Mouse (Mus musculus) kidney, embryonic 14.5 days (tissue): Measurements from ENCODE around the gene Il9r. TPM values are rescaled to one million over a fixed set of nuclear protein-coding genes. Genes with fewer than 3 reads are reported as not detected.

Experiments used
- ATAC-seq: fragments of 200-750 bp; cut with Nextera tagmentation; 2 replicates; pipeline ENCODE4 v1.8.0; 2017; ENCODE audit warnings: moderate number of reproducible peaks, mild to moderate bottlenecking, moderate TSS enrichment, moderate library complexity; ENCODE audit not compliant: low FRiP score, low TSS enrichment
- H3K27ac ChIP-seq: fragments of 300-500 bp; sonication (generic); 2 replicates; pipeline ENCODE4 v1.5.1; 2014; ENCODE audit warnings: low read depth, mild to moderate bottlenecking, low read length, moderate library complexity, mixed read lengths
- H3K27me3 ChIP-seq: fragments of 300-500 bp; sonication (generic); 2 replicates; pipeline ENCODE4 v1.6.1; 2014; ENCODE audit warnings: mild to moderate bottlenecking, low read length; ENCODE audit not compliant: control insufficient read depth, insufficient read depth
- H3K36me3 ChIP-seq: fragments of 300-500 bp; sonication (generic); 2 replicates; pipeline ENCODE4 v1.6.1; 2014; ENCODE audit warnings: low read length, mixed read lengths; ENCODE audit not compliant: control insufficient read depth, insufficient read depth
- H3K4me1 ChIP-seq: fragments of 300-500 bp; sonication (generic); 2 replicates; pipeline ENCODE4 v1.6.1; 2014; ENCODE audit warnings: low read length, mixed read lengths; ENCODE audit not compliant: control insufficient read depth, insufficient read depth
- H3K4me2 ChIP-seq: fragments of 300-500 bp; sonication (generic); replicated peaks from 2 replicates; pipeline ENCODE4 v1.6.1; 2014; ENCODE audit warnings: low read depth, mild to moderate bottlenecking, low read length
- H3K4me3 ChIP-seq: fragments of 300-500 bp; sonication (generic); 2 replicates; pipeline ENCODE4 v1.5.1; 2014; ENCODE audit warnings: mild to moderate bottlenecking, low read length
- H3K9ac ChIP-seq: fragments of 300-500 bp; sonication (generic); 2 replicates; pipeline ENCODE4 v1.6.1; 2014; ENCODE audit warnings: low read depth, mild to moderate bottlenecking, low read length, moderate library complexity
- H3K9me3 ChIP-seq: fragments of 300-500 bp; sonication (generic); 2 replicates; pipeline ENCODE4 v1.6.1; 2016; ENCODE audit warnings: low read length; ENCODE audit not compliant: control insufficient read depth
- WGBS: fragments of 180-500 bp; shearing (Covaris S2); extraction: QIAGEN DNeasy Blood & Tissue Kit; methylation state at CpG from one replicate; pipeline ENCODE4 v1.1.7; 2014; 5-methylcytosine and 5-hydroxymethylcytosine counted together
- polyA plus RNA-seq: library from polyadenylated mRNA; unstranded; fragments of >200 nt; fragmentation: Nextera tagmentation; extraction: Ambion mirVana; gene quantifications from 2 replicates; pipeline ENCODE4 v1.2.1, GENCODE M21; 2014

Il9r gene
- polyA plus RNA-seq, 1 experiment from 2014 or later, result not detected

DNA sequence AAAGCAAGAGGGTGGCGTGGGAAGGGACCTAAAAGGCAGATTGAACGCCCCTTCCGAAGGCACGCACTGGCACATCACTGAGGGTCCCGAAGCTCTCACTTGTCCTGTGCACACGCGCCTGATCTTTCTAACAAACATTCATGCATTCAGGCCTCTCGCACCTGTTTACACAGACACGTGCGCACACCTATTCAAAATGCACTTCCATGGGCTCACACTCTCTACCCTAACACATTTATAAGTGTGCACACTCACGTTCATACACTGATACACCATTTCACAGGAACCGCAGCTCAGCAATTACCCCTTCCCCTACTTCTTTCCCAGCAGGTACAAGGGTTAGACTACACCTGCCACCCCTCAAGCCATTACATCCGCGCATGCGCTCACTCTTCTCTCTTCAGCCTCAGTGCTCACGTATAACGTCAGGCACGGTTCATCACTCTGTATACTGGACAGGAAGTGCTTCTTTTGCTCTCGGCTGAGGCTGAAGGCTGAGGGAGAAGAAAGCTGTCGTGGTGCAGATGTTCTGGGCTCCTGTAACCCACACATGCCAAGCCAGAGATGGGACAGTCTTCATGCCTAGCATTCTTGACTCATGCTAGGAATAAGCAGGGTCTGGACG lies 22.6 kb upstream of the Il9r start:
- Histone ChIP-seq H3K9ac (peak overlapping the region; percentile 95; the same call in 1 of the 2 replicates), H3K4me2 (peak overlapping the region; percentile 93), H3K9me3 (no peaks in the 10 kb centered on the region), H3K27me3 (no peaks in the 10 kb centered on the region), H3K4me1 (peaks cover 52% of the 10 kb centered on the region), H3K36me3 (no peaks in the 10 kb centered on the region), H3K4me3 (peak overlapping the region; percentile 94), H3K27ac (peak overlapping the region; percentile 94; the same call in 1 of the 2 replicates)
- 8% methylated on average over 21 of the region's 21 CpGs for WGBS
- ATAC-seq, result no peak

DNA sequence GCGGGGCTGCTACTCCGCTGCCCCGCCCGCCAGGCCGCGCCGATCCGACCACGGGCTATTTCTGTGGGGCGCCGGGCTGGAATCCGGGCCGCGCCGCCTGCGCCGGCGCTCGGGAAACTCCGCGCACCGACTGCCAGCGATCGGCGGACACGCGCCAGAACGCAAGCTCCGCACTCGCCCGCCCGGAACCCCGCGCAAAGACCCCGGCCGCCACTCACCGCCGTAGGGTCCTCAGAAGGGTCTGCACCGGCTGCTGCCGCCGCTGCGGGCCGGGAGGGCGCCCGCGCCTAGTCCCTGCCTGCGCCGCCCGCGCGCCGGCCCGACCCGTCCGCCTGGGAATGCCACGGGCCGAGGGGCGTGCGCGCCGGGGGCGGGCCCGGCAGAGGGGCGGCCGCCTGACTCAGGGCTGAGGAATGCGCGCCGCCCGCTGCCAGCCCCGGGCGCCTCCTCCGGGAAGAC lies 21.9 kb upstream of the Il9r start, which contains the start of gene Rhbdf1:
TSS of gene Rhbdf1 (minus strand) at position 350 of the 459 bp plus-strand sequence.
- Histone ChIP-seq H3K36me3 (no peaks in the 10 kb centered on the region), H3K27me3 (no peaks in the 10 kb centered on the region), H3K4me1 (peaks cover 46% of the 10 kb centered on the region), H3K9me3 (no peaks in the 10 kb centered on the region), H3K4me2 (peak within 1 kb of the TSS; percentile 93), H3K4me3 (peak within 1 kb of the TSS; percentile 94), H3K9ac (peak within 1 kb of the TSS; percentile 95), H3K27ac (peak within 1 kb of the TSS; percentile 94)
- peak; percentile 50 for ATAC-seq
- WGBS, result under 1% methylated on average over 51 of the region's 72 CpGs

DNA sequence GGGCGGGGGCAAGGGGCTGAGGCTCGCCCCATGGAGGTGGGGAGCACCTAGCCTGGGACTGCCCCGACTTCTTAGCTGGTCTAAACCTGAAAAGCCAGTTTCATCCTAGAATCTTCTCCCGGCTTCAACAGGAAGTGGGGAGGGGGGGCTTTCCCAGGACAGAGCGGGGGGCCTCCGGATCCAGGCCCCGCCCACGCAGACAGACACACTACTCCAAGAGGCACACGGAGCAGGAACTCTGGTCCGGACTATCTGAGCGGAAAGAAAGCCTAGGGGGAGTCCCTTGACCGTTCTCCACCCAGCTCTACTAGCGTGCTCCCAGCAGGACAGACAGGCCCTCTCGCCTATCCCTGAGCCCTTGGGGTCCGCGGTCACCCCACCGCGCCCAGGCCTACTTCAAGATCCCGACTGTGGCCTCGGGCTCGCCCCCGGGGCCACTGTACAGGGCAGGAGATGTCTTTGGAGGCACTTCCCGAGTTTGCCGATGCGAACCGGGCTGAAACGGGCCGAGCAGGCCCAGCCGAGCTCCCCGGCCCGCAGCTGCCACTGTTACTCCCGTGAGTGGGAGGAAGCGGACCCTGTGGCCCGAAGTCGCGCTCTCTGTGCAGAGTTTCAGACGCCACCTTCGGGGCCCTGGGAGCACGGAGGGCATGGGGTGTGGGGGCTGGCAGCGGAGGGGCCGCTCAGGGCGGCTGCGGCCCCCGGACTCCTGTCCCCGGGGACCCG lies 21.3 kb upstream of the Il9r start:
- peak; percentile 74 for ATAC-seq
- H3K4me3 ChIP-seq, result peak overlapping the region; percentile 94
- H3K36me3 ChIP-seq, result no peaks in the 10 kb centered on the region
- H3K4me1 ChIP-seq, result peaks cover 45% of the 10 kb centered on the region
- H3K9ac ChIP-seq, result peak overlapping the region; percentile 95
- H3K4me2 ChIP-seq, result peak overlapping the region; percentile 93
- WGBS, result 1% methylated on average over 46 of the region's 46 CpGs
- H3K27ac ChIP-seq, result peak overlapping the region; percentile 94
- no peaks in the 10 kb centered on the region for H3K27me3 ChIP-seq
- no peaks in the 10 kb centered on the region for H3K9me3 ChIP-seq

DNA sequence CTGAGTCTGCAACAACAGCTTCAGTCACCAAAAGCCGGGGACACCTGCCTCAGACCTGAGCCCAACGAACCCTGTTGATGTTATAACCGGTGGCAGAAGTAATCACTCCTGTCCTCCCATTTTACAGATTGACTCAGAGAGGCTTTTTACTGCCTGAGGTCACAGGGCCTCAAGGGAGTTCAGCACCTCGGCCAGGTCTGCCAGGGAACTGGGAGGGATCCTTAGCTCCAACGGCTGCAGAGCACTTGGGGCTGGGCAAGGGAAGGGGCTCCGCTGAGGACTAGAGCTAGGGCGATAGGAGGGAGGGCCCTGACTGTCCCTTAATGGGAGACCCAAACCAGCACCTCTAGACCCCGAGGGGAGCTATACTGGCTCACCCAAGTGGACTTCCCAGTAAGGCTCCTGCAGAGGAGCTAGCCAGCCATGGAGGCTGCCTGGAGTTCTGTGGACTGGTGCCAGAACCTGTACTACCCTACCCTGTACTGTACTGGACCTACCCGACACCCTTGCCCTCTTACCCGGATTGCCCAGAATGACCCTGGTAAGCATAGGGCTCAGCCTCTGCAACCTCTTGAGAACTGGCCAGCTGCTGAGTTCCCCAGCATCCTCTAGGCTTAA lies 20.6 kb upstream of the Il9r start:
- no peak; the same call in 1 of the 2 replicates for ATAC-seq
- H3K9me3 ChIP-seq, result no peaks in the 10 kb centered on the region
- 0 out of 2 replicates have a peak, but pooled peaks cover 3% of the 10 kb centered on the region for H3K36me3 ChIP-seq
- H3K4me3 ChIP-seq, result peak overlapping the region; percentile 94
- H3K27me3 ChIP-seq, result no peaks in the 10 kb centered on the region
- peaks cover 41% of the 10 kb centered on the region for H3K4me1 ChIP-seq
- peak overlapping the region; percentile 94; the same call in 1 of the 2 replicates for H3K27ac ChIP-seq
- H3K9ac ChIP-seq, result peak overlapping the region; percentile 95
- 27% methylated on average over 10 of the region's 10 CpGs for WGBS
- peak overlapping the region; percentile 93 for H3K4me2 ChIP-seq

DNA sequence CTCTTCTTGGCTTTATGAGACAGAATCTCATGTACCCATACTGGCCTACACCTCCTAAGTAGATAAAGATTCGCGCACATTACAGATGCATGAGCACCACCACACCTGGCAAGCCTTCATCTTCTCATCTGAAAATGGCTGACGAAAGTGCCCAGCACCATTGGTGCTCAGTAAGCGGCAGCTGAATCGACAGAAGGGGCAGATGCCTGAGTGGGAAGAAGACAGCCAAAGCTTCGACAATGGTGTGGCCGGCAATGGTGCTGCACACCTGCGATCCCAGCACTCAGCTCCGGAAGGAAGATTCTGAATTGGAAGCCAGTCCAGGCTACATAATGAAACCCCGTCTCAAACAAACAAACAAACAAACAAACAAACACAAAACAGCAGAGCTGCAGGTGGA lies 19.2 kb upstream of the Il9r start:
- H3K36me3 ChIP-seq, result peaks cover 13% of the 10 kb centered on the region; the same call in 1 of the 2 replicates
- H3K9ac ChIP-seq, result no peak overlapping the region
- WGBS, result 91% methylated on average over 10 of the region's 10 CpGs
- H3K4me2 ChIP-seq, result no peak overlapping the region
- no peak for ATAC-seq
- H3K27me3 ChIP-seq, result no peaks in the 10 kb centered on the region
- peaks cover 26% of the 10 kb centered on the region for H3K4me1 ChIP-seq
- H3K27ac ChIP-seq, result no peak overlapping the region
- no peak overlapping the region for H3K4me3 ChIP-seq
- H3K9me3 ChIP-seq, result no peaks in the 10 kb centered on the region

DNA sequence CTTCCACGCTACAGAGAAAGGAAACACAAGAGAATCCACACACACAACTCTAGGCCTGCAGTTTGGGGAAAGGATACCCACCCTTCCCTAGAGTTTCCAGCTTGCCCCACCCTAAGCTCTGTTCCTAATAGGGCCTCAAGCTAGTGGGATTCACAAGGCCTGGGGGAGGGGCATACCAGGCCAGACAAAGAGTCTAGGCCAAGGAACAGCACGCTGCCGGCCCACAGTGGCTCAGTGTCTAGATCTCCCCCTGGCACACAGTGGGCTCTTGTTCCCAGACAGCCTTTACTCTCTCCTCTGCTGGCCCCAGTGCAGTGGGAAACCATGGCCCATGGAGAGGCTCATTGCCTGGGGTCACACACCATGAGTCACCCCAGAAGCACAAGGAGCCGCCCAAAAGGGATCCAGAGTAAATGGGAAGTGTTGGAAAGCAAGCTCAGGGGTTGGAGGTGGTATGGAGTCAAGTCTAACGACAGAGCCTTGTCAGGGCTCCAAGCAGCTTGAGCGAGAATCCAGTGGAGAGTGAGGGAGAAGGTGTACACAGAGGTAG lies 18.5 kb upstream of the Il9r start:
- no peak overlapping the region for H3K9ac ChIP-seq

DNA sequence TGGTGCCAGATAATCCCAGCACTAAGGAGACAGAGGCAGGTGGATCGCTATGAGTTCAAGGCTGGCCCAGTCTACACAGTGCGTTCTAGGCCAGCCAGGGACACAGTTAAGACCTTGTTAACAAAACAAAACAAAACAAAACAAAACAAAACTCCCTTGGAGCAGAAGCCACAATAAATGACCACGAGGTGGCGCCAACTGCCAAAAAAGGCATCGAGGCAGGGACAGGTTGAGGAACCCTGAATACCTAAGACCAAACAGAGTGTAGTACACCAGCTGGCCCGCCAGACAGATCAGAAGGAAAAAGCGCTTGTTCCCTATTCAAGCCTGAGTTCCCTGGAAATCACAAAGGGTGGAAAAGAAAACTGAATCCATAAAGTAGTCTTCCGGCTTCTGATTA lies 16.8 kb upstream of the Il9r start:
- no peaks in the 10 kb centered on the region for H3K27me3 ChIP-seq
- H3K9ac ChIP-seq, result no peak overlapping the region
- 26% methylated on average over 8 of the region's 8 CpGs for WGBS
- no peak overlapping the region for H3K27ac ChIP-seq
- H3K36me3 ChIP-seq, result peaks cover 37% of the 10 kb centered on the region
- H3K9me3 ChIP-seq, result no peaks in the 10 kb centered on the region
- H3K4me1 ChIP-seq, result peaks cover 13% of the 10 kb centered on the region; the same call in 1 of the 2 replicates
- no peak overlapping the region for H3K4me3 ChIP-seq
- ATAC-seq, result no peak
- H3K4me2 ChIP-seq, result no peak overlapping the region

More for the DNA sequence above, 18.5 kb upstream of the Il9r start:
- Histone ChIP-seq H3K4me2 (no peak overlapping the region), H3K36me3 (peaks cover 20% of the 10 kb centered on the region), H3K27me3 (no peaks in the 10 kb centered on the region), H3K4me3 (no peak overlapping the region), H3K9me3 (no peaks in the 10 kb centered on the region), H3K27ac (no peak overlapping the region), H3K4me1 (peaks cover 25% of the 10 kb centered on the region)
- ATAC-seq, result no peak
- WGBS, result 65% methylated on average over 6 of the region's 6 CpGs

DNA sequence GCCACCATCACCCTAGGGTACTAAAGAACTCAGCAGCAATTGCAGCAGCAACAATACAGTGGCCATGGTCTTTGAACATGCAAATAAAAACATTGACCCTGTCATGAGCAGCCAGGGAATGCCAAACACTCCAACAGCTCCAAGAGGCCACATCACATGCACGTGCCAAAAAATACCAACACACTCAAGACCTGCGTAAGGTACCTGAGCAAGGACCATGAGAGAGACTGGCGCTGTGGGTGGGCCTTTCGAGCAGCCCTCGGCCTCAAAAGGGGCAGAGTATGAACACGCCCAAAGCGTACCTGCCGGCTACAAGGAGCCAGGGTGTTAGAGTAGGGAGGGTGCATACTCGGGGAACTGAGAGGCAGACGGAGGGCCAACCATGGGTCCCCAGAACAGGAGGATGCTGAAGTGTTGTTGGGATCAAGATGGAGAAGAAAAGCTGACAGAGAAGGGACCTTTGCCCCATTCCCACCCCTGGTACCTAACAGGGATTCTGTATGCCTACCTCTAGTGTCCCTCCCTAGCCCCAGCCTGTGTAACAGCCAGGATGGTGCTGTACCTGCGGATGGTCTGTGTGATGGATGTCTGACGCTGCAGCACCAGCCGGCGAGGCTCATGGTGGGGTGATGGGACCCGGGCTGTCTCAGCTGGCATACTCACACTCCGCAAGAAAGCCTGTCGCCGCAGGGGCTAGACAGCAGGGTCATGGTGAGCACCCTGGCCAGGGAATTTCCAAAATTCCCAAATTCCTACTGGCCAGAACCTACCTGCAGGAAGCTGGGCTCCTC lies 15.5 kb upstream of the Il9r start:
- no peak overlapping the region for H3K9ac ChIP-seq
- no peaks in the 10 kb centered on the region for H3K27me3 ChIP-seq
- peaks cover 8% of the 10 kb centered on the region; the same call in 1 of the 2 replicates for H3K4me1 ChIP-seq
- no peak for ATAC-seq
- H3K4me2 ChIP-seq, result no peak overlapping the region
- no peak overlapping the region for H3K4me3 ChIP-seq
- 94% methylated on average over 18 of the region's 18 CpGs for WGBS
- no peaks in the 10 kb centered on the region for H3K9me3 ChIP-seq
- no peak overlapping the region for H3K27ac ChIP-seq
- peaks cover 48% of the 10 kb centered on the region for H3K36me3 ChIP-seq
